Mouse (Mus musculus) adrenal gland, postnatal 10 days (tissue): ENCODE measurements around the gene Adgrg5. TPM values are rescaled to one million over a fixed set of nuclear protein-coding genes. Genes with fewer than 3 reads are reported as not detected.

ENCODE experiments used
- DNase-seq: peaks from one replicate; pipeline ENCODE4 v3.0.0; 2021; ENCODE audit warnings: mixed read lengths
- total RNA-seq, 2 experiments: library from RNA; stranded (reverse); gene quantifications; 2 replicates each; pipeline ENCODE4 v1.2.3; 2021

Gene Adgrg5
- total RNA-seq, 2 experiments from 2014 or later: 0.27 to 0.82 TPM

- peak; percentile 74 for DNase-seq
These were observed 5.5 kb upstream of the Adgrg5 start, which contains the start of gene Ccdc102a for GRCm38 (mm10) chr8:94917851-94918495. Gene Ccdc102a (minus strand): TSS chr8:94918098.

- no peak for DNase-seq
These were observed 4.2 kb upstream of the Adgrg5 start for GRCm38 (mm10) chr8:94919256-94919655.

DNA sequence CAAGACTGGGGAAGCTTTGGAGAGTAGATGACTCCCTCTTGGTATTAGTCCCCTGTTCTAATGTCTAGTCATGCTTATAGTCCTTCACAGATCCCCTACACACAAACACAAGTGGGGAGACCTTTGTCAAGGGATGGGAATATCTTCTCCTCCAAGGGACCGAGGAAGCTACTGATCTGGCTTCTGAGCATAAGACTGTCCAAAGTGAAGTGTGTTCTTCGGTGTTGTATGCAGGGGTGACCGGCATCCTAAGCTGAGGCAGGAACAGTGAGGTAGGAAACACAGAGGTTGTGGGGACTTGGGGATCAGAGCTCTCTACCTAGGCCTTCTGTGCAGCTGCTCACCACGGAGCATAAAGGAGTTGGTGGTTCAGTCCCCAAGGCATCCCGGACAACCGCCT is 1.3 kb upstream of the Adgrg5 start:
- no peak for DNase-seq

DNA sequence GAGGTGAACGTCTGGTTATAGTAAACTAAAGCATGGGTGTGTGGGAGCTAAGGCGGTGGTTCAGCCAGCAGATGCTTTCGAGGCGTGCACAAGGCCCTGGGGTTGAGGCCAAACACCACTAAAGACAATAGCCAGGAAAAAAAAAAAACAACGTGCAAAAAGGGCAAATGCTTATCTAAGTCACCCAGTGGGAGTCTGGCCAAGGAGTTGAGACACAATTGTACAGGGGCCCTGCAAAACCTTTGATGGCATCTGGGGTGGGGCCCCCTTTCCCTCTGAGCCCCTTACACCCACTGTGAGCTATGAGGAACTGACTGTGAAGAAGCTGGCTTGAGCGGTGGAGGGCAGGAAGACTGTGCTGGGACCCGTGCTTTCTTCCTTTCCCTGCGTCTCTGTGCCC is 892 bp upstream of the Adgrg5 start:
- no peak for DNase-seq

DNA sequence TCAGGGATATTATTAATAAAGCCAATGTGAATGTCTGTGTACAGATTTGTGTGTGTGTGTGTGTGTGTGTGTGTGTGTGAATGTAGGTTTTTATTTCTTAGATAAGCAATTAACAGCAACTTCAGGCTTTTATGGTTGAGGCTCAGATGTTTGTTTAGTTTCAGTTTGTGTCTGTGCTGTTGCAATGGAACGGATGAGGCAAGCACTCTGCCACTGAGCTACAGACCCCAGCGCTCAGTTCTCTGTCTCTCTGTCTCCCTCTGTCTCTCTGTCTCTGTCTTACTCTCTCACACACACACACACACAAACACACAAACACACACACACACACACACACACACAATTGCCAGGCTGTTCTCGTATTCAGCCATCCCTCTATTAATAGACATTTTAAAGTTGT is 4.7 kb downstream of the Adgrg5 start:
- DNase-seq: no peak

GRCm38 (mm10) chr8:94933918-94934317 is 10.4 kb downstream of the Adgrg5 start:
- no peak for DNase-seq

DNA sequence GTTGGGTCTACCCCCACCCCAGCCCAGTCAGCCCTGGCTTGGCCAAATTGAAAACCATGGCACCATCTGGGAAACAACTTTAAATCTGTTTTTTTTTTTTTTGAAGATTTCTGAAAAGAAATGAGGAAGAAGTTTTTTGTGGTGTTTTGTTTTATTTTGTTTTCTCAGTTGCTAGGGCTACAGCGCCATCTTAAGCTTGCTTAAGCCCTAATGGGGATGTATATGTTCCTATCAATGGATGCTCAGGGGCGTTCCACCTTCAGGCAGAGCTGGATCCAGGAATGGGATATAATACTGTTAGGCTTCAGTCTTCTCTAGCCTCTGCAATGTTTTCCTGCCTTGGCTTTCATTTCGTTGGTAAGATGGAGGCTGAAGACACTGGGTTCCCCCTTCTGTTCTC is 11.7 kb downstream of the Adgrg5 start:
- no peak for DNase-seq

- peak; percentile 80 for DNase-seq
These were observed 19.1 kb downstream of the Adgrg5 start for GRCm38 (mm10) chr8:94942566-94942965.

DNA sequence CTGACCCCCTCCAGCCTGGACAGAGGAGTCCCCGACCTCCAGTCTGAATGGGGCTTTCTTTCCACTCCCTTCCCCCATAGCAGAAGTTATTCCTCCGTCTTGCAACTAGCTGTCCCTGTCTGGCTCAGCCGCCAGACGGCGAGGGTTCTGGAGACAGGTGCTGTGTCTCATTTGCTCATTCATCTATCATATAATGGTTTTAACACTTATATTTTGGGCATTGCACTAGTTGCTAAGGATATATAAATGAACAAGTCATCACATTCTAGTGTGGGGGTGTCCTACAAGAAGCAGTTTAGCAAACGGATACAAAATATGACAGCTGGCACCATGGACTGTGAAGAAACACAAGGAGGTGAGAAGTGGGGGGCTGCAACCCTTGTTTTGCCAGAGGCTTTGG is 21.7 kb downstream of the Adgrg5 start:
- no peak for DNase-seq

DNA sequence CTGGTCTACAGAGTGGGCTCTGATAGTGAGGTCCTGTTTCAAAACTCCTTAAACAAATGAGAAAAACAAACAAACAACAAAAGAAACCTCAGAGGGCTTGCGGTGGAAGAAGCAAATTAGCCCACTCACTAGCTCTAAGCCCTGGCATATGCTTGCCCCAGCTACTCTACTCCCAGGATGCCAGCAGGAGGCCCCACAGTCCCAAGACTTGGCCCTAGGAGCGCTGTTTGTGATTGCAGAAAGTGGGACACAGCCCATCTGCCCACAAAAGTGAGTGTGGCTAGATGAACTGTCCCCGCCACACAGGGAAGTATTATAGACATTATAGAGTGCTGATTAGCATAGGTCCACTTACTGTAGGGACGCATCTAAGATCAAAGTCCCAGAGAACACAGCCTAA is 24.9 kb downstream of the Adgrg5 start:
- DNase-seq: no peak

DNA sequence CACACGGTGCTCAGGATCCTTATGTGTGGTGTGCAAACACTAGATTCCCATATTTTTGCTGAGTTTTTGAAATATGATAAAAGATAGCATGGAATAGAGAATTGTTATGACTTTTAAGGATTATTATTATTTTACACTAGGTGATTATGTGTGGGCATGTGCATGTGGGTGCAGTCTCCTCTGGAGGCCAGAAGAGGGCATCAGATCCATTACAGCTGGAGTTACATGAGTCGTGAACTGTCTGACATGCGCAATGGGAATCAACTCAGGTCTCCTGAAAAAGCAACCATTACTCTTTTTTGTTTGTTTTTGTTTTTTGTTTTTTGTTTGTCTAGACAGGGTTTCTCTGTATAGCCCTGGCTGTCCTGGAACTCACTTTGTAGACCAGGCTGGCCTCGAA is 25.5 kb downstream of the Adgrg5 start:
- DNase-seq: no peak

DNA sequence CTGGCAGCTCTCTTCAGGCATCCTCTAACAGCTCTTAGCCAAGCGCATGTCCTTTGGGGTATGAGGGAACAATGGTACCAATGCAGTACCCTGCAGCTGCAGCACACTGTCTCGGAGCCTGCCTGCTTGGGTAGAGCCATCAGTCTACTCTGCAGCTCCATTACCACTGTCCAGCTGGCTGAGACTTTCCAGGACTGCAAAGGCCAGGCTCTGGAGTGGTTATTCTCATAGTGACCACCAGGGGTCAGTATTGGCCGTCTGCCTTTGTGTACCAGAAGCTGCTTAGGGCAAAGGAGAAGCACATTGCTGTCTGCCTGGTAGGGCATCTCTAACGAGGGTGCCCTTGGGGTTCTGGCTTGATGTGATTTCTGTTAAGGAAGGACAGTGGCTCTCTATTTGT is 26.6 kb downstream of the Adgrg5 start:
- peak; percentile 84 for DNase-seq

- no peak for DNase-seq
These were observed 27.0 kb downstream of the Adgrg5 start for GRCm38 (mm10) chr8:94950458-94950857.

DNA sequence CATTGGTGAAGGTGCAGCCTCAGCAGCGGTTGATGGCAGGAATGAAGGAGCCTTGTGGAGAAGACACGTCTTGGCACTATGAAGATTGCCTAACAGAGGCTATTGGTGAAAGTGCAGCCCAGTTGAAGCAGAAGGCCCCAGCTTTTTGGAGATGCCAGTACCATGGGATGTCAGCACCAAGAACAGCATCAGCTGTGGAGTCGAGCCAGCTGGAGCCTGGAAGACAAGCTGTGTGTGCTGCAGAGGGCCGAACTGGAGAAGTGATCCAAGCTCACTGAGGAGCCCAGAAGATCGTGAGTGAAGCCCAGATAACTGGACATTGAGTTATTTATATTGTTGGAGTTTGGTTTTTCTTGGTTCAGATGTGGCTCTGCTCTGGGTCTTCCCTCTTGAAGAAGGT is 28.6 kb downstream of the Adgrg5 start:
- no peak for DNase-seq

DNA sequence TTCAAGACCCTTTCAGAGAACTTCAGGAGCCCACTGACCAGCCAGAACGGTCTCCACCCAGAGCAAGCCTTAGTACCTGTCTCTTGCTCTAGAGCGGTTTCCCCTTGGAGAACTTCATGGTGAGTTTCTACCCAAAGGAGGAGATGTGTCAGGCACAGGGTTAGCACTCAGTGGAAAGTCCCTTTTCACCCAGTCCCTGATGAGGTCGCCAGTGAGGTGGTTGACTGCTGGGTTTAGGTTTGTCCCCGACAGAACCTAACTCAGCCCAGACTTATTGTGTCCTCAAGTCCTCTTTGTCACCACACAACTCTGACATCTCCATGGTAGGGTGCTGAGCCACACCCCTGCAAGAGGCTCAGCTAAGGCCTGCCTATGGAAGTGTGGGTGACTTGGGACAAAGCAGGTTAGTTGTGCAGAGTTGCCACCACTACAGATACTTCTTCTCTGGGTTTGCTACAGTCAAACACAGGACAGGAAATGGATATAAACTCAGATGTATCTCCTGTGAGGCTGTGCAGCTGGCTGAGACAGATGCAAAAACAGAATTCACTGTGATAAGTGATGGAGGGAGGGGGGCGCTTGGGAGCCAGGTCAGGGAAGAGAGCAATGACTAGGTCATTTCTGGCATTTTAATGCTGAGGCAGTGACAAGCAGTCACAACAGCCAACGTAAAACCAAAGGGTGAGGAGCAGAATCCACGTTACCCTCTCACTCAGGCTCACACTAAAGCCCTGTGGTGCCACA is 30.3 kb downstream of the Adgrg5 start:
- DNase-seq: no peak

DNA sequence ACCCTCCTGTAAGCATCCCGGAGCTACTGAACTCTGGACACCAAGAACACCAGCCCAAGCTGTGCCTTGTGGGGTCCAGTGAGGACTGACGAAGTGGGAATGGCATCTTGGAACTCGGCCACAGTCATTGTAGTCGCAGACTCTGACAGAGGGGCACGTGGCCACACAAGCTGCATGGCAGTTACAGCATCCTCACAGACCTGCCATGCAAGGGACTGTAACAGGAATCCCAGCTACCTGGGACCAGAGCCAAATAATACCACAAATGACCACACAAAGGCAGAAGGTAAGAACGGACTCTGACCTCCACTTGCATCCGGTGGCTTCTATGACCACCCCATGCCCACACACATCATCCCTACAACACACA is 30.9 kb downstream of the Adgrg5 start:
- no peak for DNase-seq

DNA sequence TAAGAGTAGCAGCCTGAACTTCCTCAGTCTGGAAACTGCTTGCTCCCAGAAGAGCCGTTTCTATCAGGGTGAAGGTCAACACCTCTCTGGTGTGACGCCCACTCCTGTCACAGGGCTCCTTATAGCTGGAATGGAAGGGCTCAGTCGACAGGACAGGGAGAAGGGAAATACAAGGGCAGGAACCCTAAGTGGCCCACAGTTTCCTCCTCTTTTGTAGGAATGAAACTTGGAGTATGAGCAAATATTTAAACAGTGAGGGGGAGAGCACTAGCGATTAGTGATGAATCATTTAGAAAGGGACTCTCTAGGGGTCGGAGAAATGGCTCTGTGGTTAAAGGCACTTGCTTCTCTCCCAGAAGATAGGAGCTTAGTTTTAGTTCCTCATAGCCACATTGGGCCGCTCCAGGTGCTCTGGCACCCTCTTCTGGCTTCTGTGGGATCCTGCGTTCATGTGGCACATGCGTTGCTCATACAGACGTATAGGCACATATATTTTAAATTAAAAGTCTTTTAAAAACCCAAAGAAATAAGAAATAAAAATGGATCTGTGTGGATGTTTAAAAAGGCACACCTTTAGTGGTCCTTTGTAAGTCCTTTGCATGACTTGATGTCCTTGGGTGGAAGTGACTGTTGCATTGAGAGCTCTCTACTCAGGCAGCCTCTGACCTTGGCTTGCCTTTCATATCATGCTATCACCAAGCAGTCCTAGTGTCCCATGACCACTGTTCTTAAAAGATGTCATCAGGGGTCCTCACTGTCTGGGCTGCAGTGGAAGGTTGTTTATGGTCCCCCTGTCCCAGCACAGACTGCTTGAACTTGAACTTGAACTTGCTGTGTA is 31.6 kb downstream of the Adgrg5 start:
- DNase-seq: peak; percentile 42

GRCm38 (mm10) chr8:94956078-94956574 is 32.6 kb downstream of the Adgrg5 start:
- no peak for DNase-seq

DNA sequence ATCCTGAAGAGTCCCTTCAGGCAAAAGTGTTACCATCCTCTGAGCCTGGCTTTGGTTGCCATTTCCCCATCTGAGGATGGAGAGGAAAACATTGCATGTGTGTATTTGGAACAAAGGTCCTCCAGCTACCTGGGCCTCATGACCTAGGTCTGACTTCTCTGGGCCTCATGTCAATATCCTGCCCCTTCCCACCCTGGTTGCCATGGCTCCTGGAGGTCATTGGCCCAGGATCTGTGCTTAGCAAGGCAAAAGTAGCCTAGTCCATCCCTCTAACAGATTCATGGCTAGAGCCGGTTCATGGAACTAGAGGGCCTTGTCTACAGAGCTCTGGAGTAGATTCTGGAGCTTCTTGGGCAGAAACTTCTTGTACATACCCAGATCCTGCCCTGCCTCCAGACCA is 38.7 kb downstream of the Adgrg5 start:
- no peak for DNase-seq

DNA sequence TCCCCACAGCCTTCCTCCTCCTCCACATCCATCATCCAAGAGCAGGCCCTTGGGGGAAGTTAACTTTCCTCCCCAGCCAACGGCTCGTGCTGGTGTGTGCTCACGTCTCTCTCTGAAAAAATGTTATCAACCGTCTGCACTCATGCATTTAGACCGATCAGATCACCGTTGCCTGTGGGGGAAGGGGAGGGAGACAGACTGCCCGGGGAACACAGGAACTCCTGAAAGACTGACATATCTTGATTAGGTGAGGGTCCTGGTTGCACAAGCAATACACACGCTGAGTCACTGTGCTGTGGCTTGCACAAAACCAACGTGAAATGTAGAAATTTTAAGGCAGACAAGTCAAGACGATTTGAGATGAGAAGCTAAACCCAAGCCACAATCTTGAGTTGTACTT is 41.3 kb downstream of the Adgrg5 start:
- no peak for DNase-seq

DNA sequence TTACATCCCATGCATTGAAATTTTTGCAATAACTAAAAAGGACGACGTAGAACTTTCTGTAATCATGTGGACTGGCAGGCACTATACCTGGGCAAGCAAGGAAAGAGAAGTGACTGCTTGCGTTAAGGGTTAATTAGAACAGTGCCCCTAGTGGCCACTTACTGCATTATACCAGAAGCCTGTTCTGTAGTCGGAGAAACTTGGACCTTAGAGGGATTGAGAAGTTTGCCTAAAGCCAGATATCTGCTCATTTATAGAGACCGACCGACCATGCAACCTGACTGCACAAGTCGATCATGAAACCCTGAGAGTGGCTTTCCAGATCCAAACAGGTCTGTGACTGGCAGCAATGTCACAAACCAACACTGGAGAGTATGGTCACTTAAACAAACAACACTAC is 43.1 kb downstream of the Adgrg5 start:
- DNase-seq: peak; percentile 46

DNA sequence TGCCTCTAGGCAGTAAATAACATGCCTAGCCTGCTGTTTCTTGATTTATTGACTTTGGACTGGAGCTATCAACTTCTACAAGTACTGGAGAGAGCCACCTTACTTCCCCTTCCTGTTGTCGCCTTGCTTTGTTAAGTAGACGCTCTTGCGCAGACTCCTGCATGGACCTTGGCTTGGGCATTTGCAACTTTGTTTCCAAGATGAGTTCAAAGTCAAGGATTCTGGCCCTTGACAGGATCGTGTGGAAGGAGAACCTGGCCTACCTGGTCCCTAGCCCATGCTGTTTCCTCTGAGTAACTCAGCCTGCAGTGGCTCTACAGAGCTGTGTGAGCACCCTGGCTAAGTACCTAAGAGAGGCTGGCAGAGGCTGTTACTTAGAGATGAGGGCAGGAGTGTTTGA is 43.6 kb downstream of the Adgrg5 start:
- no peak for DNase-seq

DNA sequence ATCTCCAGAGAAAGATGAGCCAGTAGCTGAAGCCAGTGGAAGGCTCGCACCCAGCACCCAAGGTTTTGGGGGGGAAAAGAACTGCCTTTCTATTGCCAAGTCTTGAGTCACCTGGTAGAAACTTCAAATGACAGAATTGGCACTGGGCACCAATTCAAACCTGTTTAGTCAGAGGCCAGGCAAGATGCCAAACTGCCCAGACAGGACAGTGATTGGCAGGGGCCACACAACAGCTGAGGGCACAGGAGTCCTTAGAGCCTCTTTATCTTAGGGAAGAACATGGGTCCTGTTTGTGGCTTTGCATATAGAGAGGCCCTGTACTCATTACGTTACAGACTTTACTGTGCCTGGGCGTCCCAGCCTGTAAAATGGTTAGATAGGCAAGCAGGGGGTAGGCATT is 44.1 kb downstream of the Adgrg5 start:
- DNase-seq: peak; percentile 83
